Mouse (Mus musculus): ENCODE results near the gene Gm17677.

The Gm17677 gene

GRCm38 (mm10) chr9:35740749-35741148 is at the start of gene Gm17677:
Gm17677 (plus strand) TSS chr9:35741049.
- DNase-seq (ENCODE audit: low spot score), result no peak

GRCm38 (mm10) chr9:35691924-35692323 is 48.9 kb upstream of the Gm17677 start:
- DNase-seq (ENCODE audit: low spot score), result no peak

GRCm38 (mm10) chr9:35707265-35707664 is 33.6 kb upstream of the Gm17677 start:
- no peak for DNase-seq (ENCODE audit: low spot score)

- DNase-seq (ENCODE audit: low spot score), result no peak
These were observed 16.0 kb downstream of the Gm17677 start for GRCm38 (mm10) chr9:35756843-35757242.

- DNase-seq (ENCODE audit: low spot score), result no peak
These were observed 37.2 kb downstream of the Gm17677 start, which contains the start of gene Gm17727 for GRCm38 (mm10) chr9:35778009-35778408. Gm17727 (minus strand) TSS chr9:35778109.

GRCm38 (mm10) chr9:35790001-35790400 is 49.2 kb downstream of the Gm17677 start, which contains the start of the genes Gm27235 and D730048I06Rik:
Gm27235 (minus strand) TSS chr9:35790101.
D730048I06Rik (minus strand) TSS chr9:35790112.
- DNase-seq (ENCODE audit: low spot score), result no peak

All from layer of hippocampus, adult 11-12 months (tissue).